Mouse (Mus musculus) midbrain, postnatal 0 days (tissue): ENCODE data around the gene Tmtc2. TPM values are rescaled to one million over a fixed set of nuclear protein-coding genes. Genes with fewer than 3 reads are reported as not detected.
"Not testable (repeated sequence)": the region's sequence is repeated elsewhere in the genome, so short reads cannot be mapped to it uniquely, and the experiment has no call there.

Experiments used
- ATAC-seq: fragments of 200-750 bp; cut with Nextera tagmentation; 2 replicates; pipeline ENCODE4 v1.8.0; 2017; ENCODE audit warnings: moderate number of reproducible peaks, mild to moderate bottlenecking, moderate TSS enrichment, moderate library complexity; ENCODE audit not compliant: low FRiP score
- DNase-seq: peaks from one replicate; pipeline ENCODE4 v3.0.0-alpha.2; 2015; ENCODE audit warnings: low spot score
- H3K27ac ChIP-seq: fragments of 300-500 bp; sonication (generic); 2 replicates; pipeline ENCODE4 v1.5.1; 2014; ENCODE audit warnings: low read depth, mild to moderate bottlenecking, low read length, mixed read lengths
- H3K27me3 ChIP-seq: fragments of 300-500 bp; sonication (generic); 2 replicates; pipeline ENCODE4 v1.6.1; 2014; ENCODE audit warnings: low read length, control low read depth, mixed read lengths; ENCODE audit not compliant: insufficient read depth
- H3K36me3 ChIP-seq: fragments of 300-500 bp; sonication (generic); 2 replicates; pipeline ENCODE4 v1.6.1; 2014; ENCODE audit warnings: low read length, control low read depth, mixed read lengths; ENCODE audit not compliant: insufficient read depth
- H3K4me1 ChIP-seq: fragments of 300-500 bp; sonication (generic); 2 replicates; pipeline ENCODE4 v1.6.1; 2014; ENCODE audit warnings: mild to moderate bottlenecking, control low read depth, antibody characterized with exemption, low read length, mixed read lengths; ENCODE audit not compliant: insufficient read depth
- H3K4me2 ChIP-seq: fragments of 300-500 bp; sonication (generic); 2 replicates; pipeline ENCODE4 v1.6.1; 2014; ENCODE audit warnings: low read depth, mild to moderate bottlenecking, low read length, mixed read lengths; ENCODE audit not compliant: poor library complexity, severe bottlenecking
- H3K4me3 ChIP-seq: fragments of 300-500 bp; sonication (generic); 2 replicates; pipeline ENCODE4 v1.5.1; 2014; ENCODE audit warnings: low read depth, mild to moderate bottlenecking, low read length, moderate library complexity
- H3K9ac ChIP-seq: fragments of 300-500 bp; sonication (generic); replicated peaks from 2 replicates; pipeline ENCODE4 v1.6.1; 2014; ENCODE audit warnings: mild to moderate bottlenecking, low read length, moderate library complexity, mixed read lengths; ENCODE audit not compliant: poor library complexity, severe bottlenecking
- H3K9me3 ChIP-seq: fragments of 300-500 bp; sonication (generic); 2 replicates; pipeline ENCODE4 v1.6.1; 2016; ENCODE audit warnings: low read length, control low read depth
- CTCF ChIP-seq: IDR thresholded peaks from 2 replicates; pipeline ENCODE4 v1.5.1; 2016; ENCODE audit warnings: antibody characterized with exemption, mild to moderate bottlenecking
- WGBS: fragments of 180-500 bp; shearing (Covaris S2); extraction: QIAGEN DNeasy Blood & Tissue Kit; methylation state at CpG from one replicate; pipeline ENCODE4 v1.1.7; 2014; 5-methylcytosine and 5-hydroxymethylcytosine counted together
- polyA plus RNA-seq: library from polyadenylated mRNA; unstranded; fragments of >200 nt; fragmentation: Nextera tagmentation; extraction: Ambion mirVana; gene quantifications from 2 replicates; pipeline ENCODE4 v1.2.1, GENCODE M21; 2015
- total RNA-seq: library from RNA; depleted of rRNA; stranded (reverse); fragments of >200 nt; gene quantifications from 2 replicates; pipeline ENCODE4 v1.2.3, GENCODE M21; 2014

Gene Tmtc2
- total and polyA plus RNA-seq, 2 experiments from 2014 or later = 5.3 to 12.9 TPM

GRCm38 (mm10) chr10:105284171-105284570, 290.1 kb downstream of the Tmtc2 start:
- 69% methylated on average over 6 of the region's 6 CpGs for WGBS
- Histone ChIP-seq H3K36me3 (no peaks in the 10 kb centered on the region), H3K27ac (no peak overlapping the region), H3K27me3 (no peaks in the 10 kb centered on the region), H3K4me2 (no peak overlapping the region), H3K4me3 (no peak overlapping the region), H3K4me1 (no peaks in the 10 kb centered on the region), H3K9me3 (no peaks in the 10 kb centered on the region), H3K9ac (no peak overlapping the region)
- DNase-seq (no peak), ATAC-seq (no peak)
- TF ChIP-seq CTCF = no peak

- no peak for TF ChIP-seq CTCF
- no peaks in the 10 kb centered on the region for H3K9me3 ChIP-seq
- no peaks in the 10 kb centered on the region for H3K27me3 ChIP-seq
- no peak overlapping the region for H3K9ac ChIP-seq
- 94% methylated on average over 3 of the region's 3 CpGs for WGBS
- ATAC-seq (no peak), DNase-seq (no peak)
- H3K27ac ChIP-seq = no peak overlapping the region
- H3K4me3 ChIP-seq = no peak overlapping the region
- no peak overlapping the region for H3K4me2 ChIP-seq
- no peaks in the 10 kb centered on the region for H3K4me1 ChIP-seq
- H3K36me3 ChIP-seq = no peaks in the 10 kb centered on the region
Observed at GRCm38 (mm10) chr10:105280933-105281332, 293.3 kb downstream of the Tmtc2 start.

- ATAC-seq (no peak), DNase-seq (peak; percentile 10)
- no peaks in the 10 kb centered on the region for H3K9me3 ChIP-seq
- H3K9ac ChIP-seq = no peak overlapping the region
- no peak overlapping the region for H3K4me3 ChIP-seq
- WGBS = 40% methylated on average over 3 of the region's 3 CpGs
- H3K27ac ChIP-seq = no peak overlapping the region
- peak; percentile 70 for TF ChIP-seq CTCF
- no peak overlapping the region for H3K4me2 ChIP-seq
- no peaks in the 10 kb centered on the region for H3K4me1 ChIP-seq
- no peaks in the 10 kb centered on the region for H3K27me3 ChIP-seq
- H3K36me3 ChIP-seq = no peaks in the 10 kb centered on the region
Observed at GRCm38 (mm10) chr10:105260053-105260452, 314.2 kb downstream of the Tmtc2 start.

- not testable (repeated sequence) for H3K27ac ChIP-seq, H3K36me3 ChIP-seq, H3K4me1 ChIP-seq, ATAC-seq, DNase-seq, H3K9me3 ChIP-seq, H3K4me2 ChIP-seq, H3K9ac ChIP-seq, H3K4me3 ChIP-seq, H3K27me3 ChIP-seq
- 87% methylated on average over 22 of the region's 22 CpGs for WGBS
Observed at GRCm38 (mm10) chr10:105238291-105238690, 336.0 kb downstream of the Tmtc2 start.

- H3K9ac ChIP-seq = no peak overlapping the region
- H3K4me3 ChIP-seq = no peak overlapping the region
- WGBS = 97% methylated on average over 2 of the region's 2 CpGs
- no peaks in the 10 kb centered on the region for H3K36me3 ChIP-seq
- no peak overlapping the region for H3K4me2 ChIP-seq
- no peak overlapping the region for H3K27ac ChIP-seq
- H3K4me1 ChIP-seq = no peaks in the 10 kb centered on the region
- ATAC-seq = no peak
- no peaks in the 10 kb centered on the region for H3K9me3 ChIP-seq
- H3K27me3 ChIP-seq = no peaks in the 10 kb centered on the region
- no peak for TF ChIP-seq CTCF
- no peak for DNase-seq
Observed at GRCm38 (mm10) chr10:105232864-105233263, 341.4 kb downstream of the Tmtc2 start.

- no peaks in the 10 kb centered on the region for H3K9me3 ChIP-seq
- H3K36me3 ChIP-seq = no peaks in the 10 kb centered on the region
- H3K27ac ChIP-seq = no peak overlapping the region
- H3K9ac ChIP-seq = no peak overlapping the region
- no peak overlapping the region for H3K4me3 ChIP-seq
- no peaks in the 10 kb centered on the region for H3K4me1 ChIP-seq
- no peak for DNase-seq
- 81% methylated on average over 7 of the region's 7 CpGs for WGBS
- no peak for ATAC-seq
- no peaks in the 10 kb centered on the region for H3K27me3 ChIP-seq
- H3K4me2 ChIP-seq = no peak overlapping the region
- TF ChIP-seq CTCF = no peak
Observed at GRCm38 (mm10) chr10:105230416-105230815, 343.8 kb downstream of the Tmtc2 start.
